Mouse (Mus musculus): Measurements from ENCODE around the gene Fgfr2. TPM values are rescaled to one million over a fixed set of nuclear protein-coding genes. Genes with fewer than 3 reads are reported as not detected.

The Fgfr2 gene
- polyA plus RNA-seq, 1 experiment, result 14.8 TPM

- no peak overlapping the region for H3K27ac ChIP-seq (ENCODE audit: insufficient read depth, low read depth, low read length)
- WGBS, result 59% methylated on average over 1 of the region's 1 CpGs
- no peaks in the 10 kb centered on the region for H3K4me1 ChIP-seq (ENCODE audit: control insufficient read depth, insufficient read depth, low read length)
- no peaks in the 10 kb centered on the region for H3K27me3 ChIP-seq (replicated peaks; ENCODE audit: control insufficient read depth, insufficient read depth, low read length)
- no peak overlapping the region for H3K4me3 ChIP-seq (ENCODE audit: insufficient read depth, low read depth, low read length)
- no peak for DNase-seq
- no peak for TF ChIP-seq POLR2A (IDR thresholded peaks at IDR 0.05; ENCODE audit: low read depth, low read length)
- no peak for TF ChIP-seq CTCF (conservative IDR thresholded peaks at IDR 0.05; ENCODE audit: insufficient read depth, insufficient read length, low read depth, low read length)
- H3K36me3 ChIP-seq (ENCODE audit: control insufficient read depth, insufficient read depth, low read length), result no peaks in the 10 kb centered on the region
Observed at GRCm38 (mm10) chr7:132380634-132381336, 742.4 kb downstream of the Fgfr2 start.

- H3K36me3 ChIP-seq (ENCODE audit: control insufficient read depth, insufficient read depth, low read length), result no peaks in the 10 kb centered on the region
- no peaks in the 10 kb centered on the region for H3K4me1 ChIP-seq (ENCODE audit: control insufficient read depth, insufficient read depth, low read length)
- H3K27me3 ChIP-seq (replicated peaks; ENCODE audit: control insufficient read depth, insufficient read depth, low read length), result no peaks in the 10 kb centered on the region
- no peak for DNase-seq
- H3K27ac ChIP-seq (ENCODE audit: insufficient read depth, low read depth, low read length), result no peak overlapping the region
- no peak overlapping the region for H3K4me3 ChIP-seq (ENCODE audit: insufficient read depth, low read depth, low read length)
- TF ChIP-seq POLR2A (IDR thresholded peaks at IDR 0.05; ENCODE audit: low read depth, low read length) (no peak), CTCF (conservative IDR thresholded peaks at IDR 0.05; ENCODE audit: insufficient read depth, insufficient read length, low read depth, low read length) (no peak)
- WGBS, result 66% methylated on average over 6 of the region's 6 CpGs
Observed at GRCm38 (mm10) chr7:132377913-132378312, 745.2 kb downstream of the Fgfr2 start.

- Histone ChIP-seq H3K36me3 (ENCODE audit: control insufficient read depth, insufficient read depth, low read length) (no peaks in the 10 kb centered on the region), H3K4me1 (ENCODE audit: control insufficient read depth, insufficient read depth, low read length) (no peaks in the 10 kb centered on the region), H3K4me3 (ENCODE audit: insufficient read depth, low read depth, low read length) (no peak overlapping the region), H3K27ac (ENCODE audit: insufficient read depth, low read depth, low read length) (no peak overlapping the region), H3K27me3 (replicated peaks; ENCODE audit: control insufficient read depth, insufficient read depth, low read length) (no peaks in the 10 kb centered on the region)
- 77% methylated on average over 10 of the region's 10 CpGs for WGBS
- TF ChIP-seq POLR2A (IDR thresholded peaks at IDR 0.05; ENCODE audit: low read depth, low read length) (no peak), CTCF (conservative IDR thresholded peaks at IDR 0.05; ENCODE audit: insufficient read depth, insufficient read length, low read depth, low read length) (no peak)
- DNase-seq, result no peak
Observed at GRCm38 (mm10) chr7:132373594-132374378, 749.4 kb downstream of the Fgfr2 start.

GRCm38 (mm10) chr7:132372752-132373513 is 750.2 kb downstream of the Fgfr2 start:
- H3K4me1 ChIP-seq (ENCODE audit: control insufficient read depth, insufficient read depth, low read length), result no peaks in the 10 kb centered on the region
- DNase-seq, result no peak
- no peak for TF ChIP-seq POLR2A (IDR thresholded peaks at IDR 0.05; ENCODE audit: low read depth, low read length)
- TF ChIP-seq CTCF (conservative IDR thresholded peaks at IDR 0.05; ENCODE audit: insufficient read depth, insufficient read length, low read depth, low read length), result no peak
- H3K27me3 ChIP-seq (replicated peaks; ENCODE audit: control insufficient read depth, insufficient read depth, low read length), result no peaks in the 10 kb centered on the region
- no peak overlapping the region for H3K4me3 ChIP-seq (ENCODE audit: insufficient read depth, low read depth, low read length)
- no peak overlapping the region for H3K27ac ChIP-seq (ENCODE audit: insufficient read depth, low read depth, low read length)
- H3K36me3 ChIP-seq (ENCODE audit: control insufficient read depth, insufficient read depth, low read length), result no peaks in the 10 kb centered on the region
- 78% methylated on average over 17 of the region's 17 CpGs for WGBS

GRCm38 (mm10) chr7:132371832-132372231 is 751.3 kb downstream of the Fgfr2 start:
- no peak overlapping the region for H3K27ac ChIP-seq (ENCODE audit: insufficient read depth, low read depth, low read length)
- no peak for TF ChIP-seq CTCF (conservative IDR thresholded peaks at IDR 0.05; ENCODE audit: insufficient read depth, insufficient read length, low read depth, low read length)
- TF ChIP-seq POLR2A (IDR thresholded peaks at IDR 0.05; ENCODE audit: low read depth, low read length), result no peak
- H3K4me1 ChIP-seq (ENCODE audit: control insufficient read depth, insufficient read depth, low read length), result no peaks in the 10 kb centered on the region
- no peak for DNase-seq
- H3K4me3 ChIP-seq (ENCODE audit: insufficient read depth, low read depth, low read length), result no peak overlapping the region
- H3K36me3 ChIP-seq (ENCODE audit: control insufficient read depth, insufficient read depth, low read length), result no peaks in the 10 kb centered on the region
- no peaks in the 10 kb centered on the region for H3K27me3 ChIP-seq (replicated peaks; ENCODE audit: control insufficient read depth, insufficient read depth, low read length)
- WGBS, result 87% methylated on average over 1 of the region's 1 CpGs

- TF ChIP-seq POLR2A (IDR thresholded peaks at IDR 0.05; ENCODE audit: low read depth, low read length) (no peak), CTCF (conservative IDR thresholded peaks at IDR 0.05; ENCODE audit: insufficient read depth, insufficient read length, low read depth, low read length) (no peak)
- no peak overlapping the region for H3K4me3 ChIP-seq (ENCODE audit: insufficient read depth, low read depth, low read length)
- H3K36me3 ChIP-seq (ENCODE audit: control insufficient read depth, insufficient read depth, low read length), result no peaks in the 10 kb centered on the region
- WGBS, result 83% methylated on average over 2 of the region's 2 CpGs
- no peaks in the 10 kb centered on the region for H3K27me3 ChIP-seq (replicated peaks; ENCODE audit: control insufficient read depth, insufficient read depth, low read length)
- no peak overlapping the region for H3K27ac ChIP-seq (ENCODE audit: insufficient read depth, low read depth, low read length)
- no peak for DNase-seq
- H3K4me1 ChIP-seq (ENCODE audit: control insufficient read depth, insufficient read depth, low read length), result no peaks in the 10 kb centered on the region
Observed at GRCm38 (mm10) chr7:132369784-132370183, 753.4 kb downstream of the Fgfr2 start.

All from kidney, adult 2 months (tissue).